Mouse (Mus musculus): Measurements from ENCODE around the gene Igsf3. TPM values are rescaled to one million over a fixed set of nuclear protein-coding genes. Genes with fewer than 3 reads are reported as not detected.

Igsf3 gene
- polyA plus RNA-seq, 1 experiment from 2014 or later, result 35.3 TPM

DNA sequence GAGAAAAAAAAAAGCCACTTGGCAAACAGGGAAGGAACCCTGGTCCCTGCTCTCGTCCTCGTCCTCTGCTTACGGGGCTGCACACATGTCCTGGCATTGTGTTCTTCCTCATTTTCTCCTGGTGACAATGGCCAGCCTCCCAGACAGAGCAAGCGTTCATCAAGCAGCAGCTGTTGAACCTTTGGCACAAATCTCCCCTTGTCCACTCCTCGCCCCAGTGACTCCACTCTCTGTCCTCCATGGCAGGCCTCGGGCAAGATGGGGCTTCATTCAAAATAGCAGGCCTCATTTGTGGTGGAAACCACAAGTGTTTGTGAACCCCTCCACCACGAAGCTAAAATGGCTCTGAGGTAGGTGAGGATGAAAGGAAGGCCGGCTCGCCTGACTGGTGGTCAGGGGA lies 11.0 kb upstream of the Igsf3 start:
- no peaks in the 10 kb centered on the region for H3K9me3 ChIP-seq (replicated peaks; ENCODE audit: control insufficient read depth, low read length)
- no peak for ATAC-seq (ENCODE audit: insufficient read depth, low FRiP score)
- H3K4me1 ChIP-seq (ENCODE audit: control insufficient read depth, insufficient read depth, low read length), result 0 out of 2 replicates have a peak, but pooled peaks cover 4% of the 10 kb centered on the region
- no peak overlapping the region for H3K4me3 ChIP-seq (replicated peaks; ENCODE audit: low read length)
- H3K36me3 ChIP-seq (ENCODE audit: control insufficient read depth, insufficient read depth, low read length), result no peaks in the 10 kb centered on the region
- no peak overlapping the region for H3K9ac ChIP-seq (ENCODE audit: low read length)
- WGBS, result 72% methylated on average over 9 of the region's 9 CpGs
- no peak overlapping the region for H3K27ac ChIP-seq (ENCODE audit: low read length)
- no peaks in the 10 kb centered on the region for H3K27me3 ChIP-seq (ENCODE audit: control insufficient read depth, insufficient read depth, low read length)
- no peak overlapping the region for H3K4me2 ChIP-seq (ENCODE audit: low read depth, low read length)

DNA sequence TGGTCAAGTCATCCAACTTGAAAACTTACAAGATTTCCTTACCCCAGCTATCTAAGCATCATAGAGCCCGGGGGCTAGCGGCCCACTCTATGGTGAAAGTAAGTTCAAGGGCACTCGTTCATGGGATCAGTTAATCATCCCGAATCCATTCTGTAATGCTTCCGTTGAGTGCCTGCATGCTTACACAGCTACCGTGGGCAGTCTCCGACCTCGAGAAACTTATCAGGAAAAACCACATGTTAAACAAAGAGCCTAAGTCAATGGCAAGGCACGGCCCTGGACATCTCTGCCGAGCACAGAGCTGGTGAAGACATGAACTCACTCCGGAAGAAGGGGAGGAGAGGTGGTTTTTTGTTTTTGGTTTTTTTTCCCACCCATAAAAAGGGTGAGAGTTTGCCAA lies 9.5 kb upstream of the Igsf3 start:
- Histone ChIP-seq H3K4me3 (replicated peaks; ENCODE audit: low read length) (no peak overlapping the region), H3K4me1 (ENCODE audit: control insufficient read depth, insufficient read depth, low read length) (0 out of 2 replicates have a peak, but pooled peaks cover 4% of the 10 kb centered on the region), H3K27ac (ENCODE audit: low read length) (no peak overlapping the region), H3K9ac (ENCODE audit: low read length) (no peak overlapping the region), H3K4me2 (ENCODE audit: low read depth, low read length) (no peak overlapping the region), H3K9me3 (replicated peaks; ENCODE audit: control insufficient read depth, low read length) (no peaks in the 10 kb centered on the region), H3K27me3 (ENCODE audit: control insufficient read depth, insufficient read depth, low read length) (no peaks in the 10 kb centered on the region), H3K36me3 (ENCODE audit: control insufficient read depth, insufficient read depth, low read length) (no peaks in the 10 kb centered on the region)
- ATAC-seq (ENCODE audit: insufficient read depth, low FRiP score), result peak; percentile 59; the same call in 1 of the 2 replicates
- 41% methylated on average over 11 of the region's 11 CpGs for WGBS

DNA sequence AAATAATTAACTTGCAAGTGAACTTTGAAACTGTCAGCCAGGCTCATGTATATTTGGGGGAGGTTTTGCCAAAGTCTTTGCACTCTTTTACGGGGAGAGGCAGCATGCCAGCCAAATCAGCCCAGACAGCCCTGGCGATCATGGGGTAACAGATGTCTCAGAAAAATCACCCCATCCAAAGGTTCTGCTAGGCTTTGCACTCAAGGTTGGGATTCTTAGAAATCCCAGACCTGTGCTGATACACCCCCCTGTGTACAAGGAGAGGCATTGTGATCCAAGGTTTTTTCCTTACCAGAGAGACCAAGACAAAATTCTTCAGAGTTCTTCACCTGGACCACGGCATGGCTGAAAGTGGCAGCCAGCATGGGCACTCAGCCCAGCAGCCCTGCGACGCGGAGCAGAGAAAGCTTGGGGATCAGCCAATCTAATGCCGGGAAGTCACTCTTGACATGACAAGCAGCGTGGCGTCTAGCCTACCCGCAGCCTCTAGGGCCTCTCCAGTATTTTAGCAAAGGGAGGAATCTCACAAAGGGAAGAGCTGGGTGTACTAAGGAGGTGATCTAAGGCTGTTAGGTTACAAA lies 7.5 kb upstream of the Igsf3 start:
- H3K9ac ChIP-seq (ENCODE audit: low read length), result no peak overlapping the region
- no peaks in the 10 kb centered on the region for H3K27me3 ChIP-seq (ENCODE audit: control insufficient read depth, insufficient read depth, low read length)
- H3K4me3 ChIP-seq (replicated peaks; ENCODE audit: low read length), result no peak overlapping the region
- no peaks in the 10 kb centered on the region for H3K9me3 ChIP-seq (replicated peaks; ENCODE audit: control insufficient read depth, low read length)
- 0 out of 2 replicates have a peak, but pooled peaks cover 4% of the 10 kb centered on the region for H3K4me1 ChIP-seq (ENCODE audit: control insufficient read depth, insufficient read depth, low read length)
- no peak overlapping the region for H3K27ac ChIP-seq (ENCODE audit: low read length)
- 45% methylated on average over 10 of the region's 10 CpGs for WGBS
- no peaks in the 10 kb centered on the region for H3K36me3 ChIP-seq (ENCODE audit: control insufficient read depth, insufficient read depth, low read length)
- ATAC-seq (ENCODE audit: insufficient read depth, low FRiP score), result no peak
- H3K4me2 ChIP-seq (ENCODE audit: low read depth, low read length), result no peak overlapping the region

DNA sequence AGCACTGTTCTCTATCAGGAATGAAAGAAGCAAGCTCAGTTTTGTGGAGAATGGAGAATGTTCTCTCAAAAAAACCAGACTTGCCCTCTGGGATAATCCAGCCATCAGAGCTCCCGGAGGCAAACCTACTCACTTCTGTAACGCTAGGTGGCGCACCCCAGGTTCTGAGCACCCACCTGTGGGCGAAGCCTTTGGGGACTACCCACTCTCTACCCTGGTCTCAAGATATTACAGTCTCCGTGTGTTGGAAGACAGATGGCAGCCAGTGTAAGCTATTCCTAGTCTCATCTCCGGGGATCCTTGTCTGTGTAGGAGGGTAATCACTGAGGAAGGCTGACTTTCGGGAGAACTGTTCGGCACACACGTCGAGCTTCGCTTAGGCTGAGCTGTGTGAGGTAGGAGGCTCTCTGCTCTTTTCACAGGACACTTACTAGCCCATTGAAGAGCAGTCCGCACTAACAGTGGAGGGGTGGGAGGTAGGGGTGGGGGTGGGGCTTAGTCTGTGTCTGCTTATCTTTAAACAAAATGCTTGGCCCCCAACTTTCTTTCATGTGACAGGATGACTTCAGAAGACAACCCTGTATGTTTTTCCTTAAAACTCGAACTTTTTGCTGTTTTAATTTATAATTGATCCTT lies 4.4 kb upstream of the Igsf3 start:
- Histone ChIP-seq H3K4me3 (replicated peaks; ENCODE audit: low read length) (no peak overlapping the region), H3K9ac (ENCODE audit: low read length) (no peak overlapping the region), H3K4me1 (ENCODE audit: control insufficient read depth, insufficient read depth, low read length) (0 out of 2 replicates have a peak, but pooled peaks cover 4% of the 10 kb centered on the region), H3K27ac (ENCODE audit: low read length) (no peak overlapping the region), H3K9me3 (replicated peaks; ENCODE audit: control insufficient read depth, low read length) (no peaks in the 10 kb centered on the region), H3K36me3 (ENCODE audit: control insufficient read depth, insufficient read depth, low read length) (no peaks in the 10 kb centered on the region), H3K4me2 (ENCODE audit: low read depth, low read length) (no peak overlapping the region), H3K27me3 (ENCODE audit: control insufficient read depth, insufficient read depth, low read length) (no peaks in the 10 kb centered on the region)
- no peak for ATAC-seq (ENCODE audit: insufficient read depth, low FRiP score)
- WGBS, result 37% methylated on average over 13 of the region's 13 CpGs

DNA sequence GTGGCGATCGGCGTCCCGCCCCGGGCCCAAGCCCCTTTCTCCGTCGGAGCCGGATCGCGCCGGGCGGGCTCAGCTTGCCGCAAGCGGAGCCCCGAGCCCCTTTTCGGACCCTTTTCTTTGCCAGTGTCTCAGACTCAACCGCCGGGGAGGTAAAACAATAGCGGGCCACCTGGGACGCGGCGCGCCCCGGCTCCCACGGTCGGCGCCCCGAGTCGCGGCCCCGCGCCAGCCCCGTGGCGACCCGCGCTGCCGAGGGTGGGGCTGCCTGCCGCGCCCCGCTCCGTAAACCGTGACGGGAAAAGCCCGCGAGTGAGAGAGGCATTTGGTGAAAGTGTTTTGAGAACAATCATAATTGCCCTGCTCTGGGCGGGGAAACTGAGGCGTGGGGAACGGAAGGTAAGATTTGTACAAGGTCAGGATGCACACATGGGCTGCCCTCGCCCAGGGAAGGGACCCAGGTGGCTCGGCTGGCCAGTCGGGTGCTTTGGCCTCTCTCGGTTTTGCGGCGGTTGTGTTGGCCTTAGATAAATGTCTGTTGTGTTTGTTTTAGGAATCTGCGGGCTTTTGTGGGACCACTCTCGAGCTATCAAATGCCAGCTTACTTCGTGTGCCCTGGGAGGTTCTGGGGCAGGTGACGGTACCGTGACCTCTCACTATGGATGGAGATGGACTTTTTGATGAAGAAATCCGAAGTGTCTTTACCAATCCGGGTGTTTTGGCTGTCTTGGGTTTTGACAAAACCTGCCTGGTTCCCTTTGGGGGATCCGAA lies 557 bp downstream of the Igsf3 start:
- Histone ChIP-seq H3K27me3 (ENCODE audit: control insufficient read depth, insufficient read depth, low read length) (no peaks in the 10 kb centered on the region), H3K4me1 (ENCODE audit: control insufficient read depth, insufficient read depth, low read length) (peaks cover 32% of the 10 kb centered on the region), H3K36me3 (ENCODE audit: control insufficient read depth, insufficient read depth, low read length) (no peaks in the 10 kb centered on the region), H3K4me2 (ENCODE audit: low read depth, low read length) (peak overlapping the region; percentile 94), H3K4me3 (replicated peaks; ENCODE audit: low read length) (peak overlapping the region; percentile 86), H3K9ac (ENCODE audit: low read length) (peak overlapping the region; percentile 90), H3K9me3 (replicated peaks; ENCODE audit: control insufficient read depth, low read length) (no peaks in the 10 kb centered on the region), H3K27ac (ENCODE audit: low read length) (peak overlapping the region; percentile 71; the same call in 1 of the 2 replicates)
- under 1% methylated on average over 61 of the region's 62 CpGs for WGBS
- no peak for ATAC-seq (ENCODE audit: insufficient read depth, low FRiP score)

DNA sequence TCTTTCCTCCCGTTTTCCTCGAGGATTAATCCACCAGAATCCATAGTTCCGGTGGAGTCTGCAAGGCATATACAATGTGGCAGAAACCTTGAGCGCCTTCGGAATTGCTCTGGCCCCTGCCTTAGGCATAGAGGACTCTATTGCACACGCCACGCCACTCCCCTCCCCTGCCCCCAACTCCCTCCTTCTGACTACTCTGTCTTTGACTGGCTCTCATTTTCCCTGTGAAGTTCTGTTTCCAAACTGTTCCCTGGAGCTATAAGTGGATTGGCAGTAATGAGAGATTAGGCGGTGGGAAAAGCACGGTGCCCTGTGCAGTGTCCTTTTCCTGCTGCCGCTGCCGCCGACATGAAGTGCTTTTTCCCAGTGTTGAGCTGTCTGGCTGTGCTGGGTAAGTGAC lies 1.2 kb downstream of the Igsf3 start:
- no peaks in the 10 kb centered on the region for H3K9me3 ChIP-seq (replicated peaks; ENCODE audit: control insufficient read depth, low read length)
- peak overlapping the region; percentile 90 for H3K9ac ChIP-seq (ENCODE audit: low read length)
- H3K4me2 ChIP-seq (ENCODE audit: low read depth, low read length), result peak overlapping the region; percentile 94
- peak overlapping the region; percentile 71; the same call in 1 of the 2 replicates for H3K27ac ChIP-seq (ENCODE audit: low read length)
- H3K4me3 ChIP-seq (replicated peaks; ENCODE audit: low read length), result peak overlapping the region; percentile 86
- H3K36me3 ChIP-seq (ENCODE audit: control insufficient read depth, insufficient read depth, low read length), result no peaks in the 10 kb centered on the region
- H3K27me3 ChIP-seq (ENCODE audit: control insufficient read depth, insufficient read depth, low read length), result no peaks in the 10 kb centered on the region
- H3K4me1 ChIP-seq (ENCODE audit: control insufficient read depth, insufficient read depth, low read length), result peaks cover 32% of the 10 kb centered on the region
- under 1% methylated on average over 12 of the region's 12 CpGs for WGBS
- ATAC-seq (ENCODE audit: insufficient read depth, low FRiP score), result 0 out of 2 replicates have a peak, but pooled peaks have one; percentile 15

DNA sequence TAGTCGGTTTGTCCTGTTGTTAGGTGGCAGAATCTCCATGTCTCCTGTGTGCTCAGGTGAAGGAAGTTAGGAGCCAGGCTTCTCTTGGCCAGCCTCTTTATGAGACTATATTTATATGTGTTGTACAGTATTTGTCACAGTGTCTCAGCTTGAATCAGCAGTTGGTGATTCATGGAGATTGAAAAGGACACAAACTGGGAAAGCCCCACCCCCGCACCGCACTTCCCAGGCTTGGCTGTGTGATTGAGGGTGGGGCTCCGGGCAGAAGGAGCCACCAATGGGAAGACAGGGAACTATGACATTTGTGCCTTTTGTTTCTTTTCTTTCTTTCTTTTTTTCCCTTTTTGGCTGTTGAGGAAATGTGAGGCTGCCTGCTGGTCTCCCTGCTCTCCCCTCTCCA lies 2.9 kb downstream of the Igsf3 start:
- Histone ChIP-seq H3K27ac (ENCODE audit: low read length) (peak overlapping the region; percentile 58), H3K4me3 (replicated peaks; ENCODE audit: low read length) (peak overlapping the region; percentile 86), H3K9me3 (replicated peaks; ENCODE audit: control insufficient read depth, low read length) (no peaks in the 10 kb centered on the region), H3K27me3 (ENCODE audit: control insufficient read depth, insufficient read depth, low read length) (no peaks in the 10 kb centered on the region), H3K4me1 (ENCODE audit: control insufficient read depth, insufficient read depth, low read length) (peaks cover 32% of the 10 kb centered on the region), H3K4me2 (ENCODE audit: low read depth, low read length) (peak overlapping the region; percentile 94), H3K9ac (ENCODE audit: low read length) (peak overlapping the region; percentile 54), H3K36me3 (ENCODE audit: control insufficient read depth, insufficient read depth, low read length) (no peaks in the 10 kb centered on the region)
- peak; percentile 31; the same call in 1 of the 2 replicates for ATAC-seq (ENCODE audit: insufficient read depth, low FRiP score)
- WGBS, result 15% methylated on average over 4 of the region's 4 CpGs

DNA sequence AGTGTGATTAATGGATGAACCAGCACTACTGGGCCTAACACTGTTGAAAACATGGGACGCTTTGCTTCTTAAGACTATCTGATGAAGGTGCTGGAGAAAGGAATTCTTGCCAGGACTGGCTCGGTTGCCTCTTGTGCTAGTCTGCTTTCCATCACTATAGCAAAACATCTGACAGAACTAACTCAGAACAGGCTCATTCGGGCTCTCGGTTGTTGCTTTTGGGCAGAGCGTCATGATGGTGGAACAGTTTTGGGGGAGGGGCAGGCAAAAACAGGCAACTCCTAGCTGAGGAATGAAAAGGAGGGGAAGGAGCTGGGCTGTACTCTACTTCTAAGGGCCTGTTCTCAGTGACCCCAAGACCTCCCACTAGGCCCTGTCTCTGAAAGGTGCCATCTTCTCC lies 4.8 kb downstream of the Igsf3 start:
- no peak overlapping the region for H3K9ac ChIP-seq (ENCODE audit: low read length)
- no peaks in the 10 kb centered on the region for H3K36me3 ChIP-seq (ENCODE audit: control insufficient read depth, insufficient read depth, low read length)
- no peak overlapping the region for H3K4me3 ChIP-seq (replicated peaks; ENCODE audit: low read length)
- no peak overlapping the region for H3K27ac ChIP-seq (ENCODE audit: low read length)
- H3K4me2 ChIP-seq (ENCODE audit: low read depth, low read length), result no peak overlapping the region
- no peak for ATAC-seq (ENCODE audit: insufficient read depth, low FRiP score)
- no peaks in the 10 kb centered on the region for H3K27me3 ChIP-seq (ENCODE audit: control insufficient read depth, insufficient read depth, low read length)
- WGBS, result 46% methylated on average over 5 of the region's 5 CpGs
- H3K9me3 ChIP-seq (replicated peaks; ENCODE audit: control insufficient read depth, low read length), result no peaks in the 10 kb centered on the region
- peaks cover 36% of the 10 kb centered on the region for H3K4me1 ChIP-seq (ENCODE audit: control insufficient read depth, insufficient read depth, low read length)

DNA sequence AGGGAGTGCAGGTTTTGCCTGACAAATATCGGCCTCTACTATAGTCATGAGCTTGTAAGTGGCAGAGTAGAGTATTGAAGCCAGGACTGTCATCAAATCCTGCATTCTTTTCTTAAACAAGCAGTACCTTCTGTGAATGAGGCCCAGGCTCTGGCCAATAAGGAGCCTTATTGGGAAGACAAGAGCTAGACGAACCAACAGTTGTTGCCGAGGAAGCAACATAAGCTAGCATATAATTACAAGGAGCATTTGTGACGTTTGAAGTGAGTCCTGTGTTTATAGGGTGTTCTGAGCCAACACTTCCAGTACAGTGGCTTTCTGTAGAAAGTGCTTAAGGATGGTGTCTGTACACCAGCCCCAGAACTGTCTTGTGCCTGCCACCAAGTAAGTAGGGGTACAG lies 5.9 kb downstream of the Igsf3 start:
- ATAC-seq (ENCODE audit: insufficient read depth, low FRiP score), result no peak
- Histone ChIP-seq H3K4me3 (replicated peaks; ENCODE audit: low read length) (no peak overlapping the region), H3K27ac (ENCODE audit: low read length) (no peak overlapping the region), H3K36me3 (ENCODE audit: control insufficient read depth, insufficient read depth, low read length) (no peaks in the 10 kb centered on the region), H3K27me3 (ENCODE audit: control insufficient read depth, insufficient read depth, low read length) (no peaks in the 10 kb centered on the region), H3K9ac (ENCODE audit: low read length) (no peak overlapping the region), H3K9me3 (replicated peaks; ENCODE audit: control insufficient read depth, low read length) (no peaks in the 10 kb centered on the region), H3K4me1 (ENCODE audit: control insufficient read depth, insufficient read depth, low read length) (peaks cover 39% of the 10 kb centered on the region), H3K4me2 (ENCODE audit: low read depth, low read length) (no peak overlapping the region)
- WGBS, result 57% methylated on average over 4 of the region's 4 CpGs
